Mouse (Mus musculus) midbrain, embryonic 12.5 days (tissue): ENCODE measurements around the gene Prkar1a. TPM values are rescaled to one million over a fixed set of nuclear protein-coding genes. Genes with fewer than 3 reads are reported as not detected.

Experiments
- ATAC-seq: fragments of 200-750 bp; cut with Nextera tagmentation; 2 replicates; pipeline ENCODE4 v1.8.0; 2017; ENCODE audit warnings: low read depth, moderate TSS enrichment, moderate library complexity; ENCODE audit not compliant: low FRiP score
- H3K27ac ChIP-seq: fragments of 300-500 bp; sonication (generic); replicated peaks from 2 replicates; pipeline ENCODE4 v1.5.1; 2016; ENCODE audit warnings: mild to moderate bottlenecking
- H3K27me3 ChIP-seq: fragments of 300-500 bp; sonication (generic); 2 replicates; pipeline ENCODE4 v1.6.1; 2016; ENCODE audit warnings: mild to moderate bottlenecking
- H3K36me3 ChIP-seq: fragments of 300-500 bp; sonication (generic); 2 replicates; pipeline ENCODE4 v1.6.1; 2016
- H3K4me1 ChIP-seq: fragments of 300-500 bp; sonication (generic); 2 replicates; pipeline ENCODE4 v1.6.1; 2016
- H3K4me2 ChIP-seq: fragments of 300-500 bp; sonication (generic); replicated peaks from 2 replicates; pipeline ENCODE4 v1.6.1; 2016; ENCODE audit warnings: mild to moderate bottlenecking, moderate library complexity
- H3K4me3 ChIP-seq: fragments of 300-500 bp; sonication (generic); 2 replicates; pipeline ENCODE4 v1.5.1; 2016; ENCODE audit warnings: mild to moderate bottlenecking
- H3K9ac ChIP-seq: fragments of 300-500 bp; sonication (generic); replicated peaks from 2 replicates; pipeline ENCODE4 v1.6.1; 2016; ENCODE audit warnings: mild to moderate bottlenecking, moderate library complexity
- H3K9me3 ChIP-seq: fragments of 300-500 bp; sonication (generic); 2 replicates; pipeline ENCODE4 v1.6.1; 2016; ENCODE audit warnings: mild to moderate bottlenecking
- WGBS: fragments of 180-500 bp; shearing (Covaris S2); methylation state at CpG from one replicate; pipeline ENCODE4 v1.1.7; 2016; 5-methylcytosine and 5-hydroxymethylcytosine counted together
- polyA plus RNA-seq: library from polyadenylated mRNA; unstranded; fragments of >200 nt; fragmentation: Nextera tagmentation; extraction: Ambion mirVana; gene quantifications from 2 replicates; pipeline ENCODE4 v1.2.1, GENCODE M21; 2016

The Prkar1a gene
- polyA plus RNA-seq, 1 experiment from 2014 or later: 429 TPM

- Histone ChIP-seq H3K9ac (no peak overlapping the region), H3K27me3 (no peaks in the 10 kb centered on the region), H3K4me2 (no peak overlapping the region), H3K36me3 (no peaks in the 10 kb centered on the region), H3K27ac (no peak overlapping the region), H3K9me3 (0 out of 2 replicates have a peak, but pooled peaks cover 4% of the 10 kb centered on the region), H3K4me3 (no peak overlapping the region), H3K4me1 (peaks cover 5% of the 10 kb centered on the region; the same call in 1 of the 2 replicates)
- no peak for ATAC-seq
- WGBS: 77% methylated on average over 6 of the region's 6 CpGs
Observed at GRCm38 (mm10) chr11:109620356-109620755, 28.8 kb upstream of the Prkar1a start.

GRCm38 (mm10) chr11:109621183-109621582 is 28.0 kb upstream of the Prkar1a start:
- no peak overlapping the region for H3K27ac ChIP-seq
- WGBS: 16% methylated on average over 2 of the region's 2 CpGs
- H3K4me1 ChIP-seq: peaks cover 5% of the 10 kb centered on the region; the same call in 1 of the 2 replicates
- 0 out of 2 replicates have a peak, but pooled peaks cover 4% of the 10 kb centered on the region for H3K9me3 ChIP-seq
- H3K27me3 ChIP-seq: no peaks in the 10 kb centered on the region
- no peak overlapping the region for H3K4me3 ChIP-seq
- H3K36me3 ChIP-seq: no peaks in the 10 kb centered on the region
- 0 out of 2 replicates have a peak, but pooled peaks have one; percentile 27 for ATAC-seq
- no peak overlapping the region for H3K9ac ChIP-seq
- H3K4me2 ChIP-seq: no peak overlapping the region

- Histone ChIP-seq H3K4me1 (peaks cover 5% of the 10 kb centered on the region; the same call in 1 of the 2 replicates), H3K9ac (no peak overlapping the region), H3K9me3 (0 out of 2 replicates have a peak, but pooled peaks cover 4% of the 10 kb centered on the region), H3K36me3 (no peaks in the 10 kb centered on the region), H3K4me2 (0 out of 2 replicates have a peak overlapping the region, but pooled peaks have one; percentile 16), H3K27ac (no peak overlapping the region), H3K27me3 (no peaks in the 10 kb centered on the region), H3K4me3 (no peak overlapping the region)
- no peak for ATAC-seq
- WGBS: 48% methylated on average over 15 of the region's 15 CpGs
Observed at GRCm38 (mm10) chr11:109622518-109623037, 26.6 kb upstream of the Prkar1a start.

GRCm38 (mm10) chr11:109623238-109623637 is 26.0 kb upstream of the Prkar1a start:
- Histone ChIP-seq H3K9ac (no peak overlapping the region), H3K9me3 (0 out of 2 replicates have a peak, but pooled peaks cover 4% of the 10 kb centered on the region), H3K36me3 (no peaks in the 10 kb centered on the region), H3K27me3 (no peaks in the 10 kb centered on the region), H3K4me2 (no peak overlapping the region), H3K4me3 (no peak overlapping the region), H3K27ac (no peak overlapping the region), H3K4me1 (peaks cover 5% of the 10 kb centered on the region; the same call in 1 of the 2 replicates)
- no peak for ATAC-seq
- WGBS: 86% methylated on average over 7 of the region's 7 CpGs

GRCm38 (mm10) chr11:109627648-109628047 is 21.6 kb upstream of the Prkar1a start:
- Histone ChIP-seq H3K4me2 (no peak overlapping the region), H3K36me3 (no peaks in the 10 kb centered on the region), H3K9me3 (0 out of 2 replicates have a peak, but pooled peaks cover 4% of the 10 kb centered on the region), H3K27ac (no peak overlapping the region), H3K4me3 (no peak overlapping the region), H3K27me3 (no peaks in the 10 kb centered on the region), H3K9ac (no peak overlapping the region), H3K4me1 (peaks cover 1% of the 10 kb centered on the region; the same call in 1 of the 2 replicates)
- no peak for ATAC-seq
- WGBS: 92% methylated on average over 4 of the region's 4 CpGs

GRCm38 (mm10) chr11:109628099-109628498 is 21.1 kb upstream of the Prkar1a start:
- 0 out of 2 replicates have a peak, but pooled peaks cover 4% of the 10 kb centered on the region for H3K9me3 ChIP-seq
- no peak overlapping the region for H3K9ac ChIP-seq
- H3K4me1 ChIP-seq: no peaks in the 10 kb centered on the region
- ATAC-seq: no peak
- H3K36me3 ChIP-seq: no peaks in the 10 kb centered on the region
- H3K27ac ChIP-seq: no peak overlapping the region
- H3K4me2 ChIP-seq: no peak overlapping the region
- H3K4me3 ChIP-seq: no peak overlapping the region
- 74% methylated on average over 3 of the region's 3 CpGs for WGBS
- no peaks in the 10 kb centered on the region for H3K27me3 ChIP-seq

- Histone ChIP-seq H3K9me3 (0 out of 2 replicates have a peak, but pooled peaks cover 4% of the 10 kb centered on the region), H3K4me2 (no peak overlapping the region), H3K27me3 (no peaks in the 10 kb centered on the region), H3K9ac (no peak overlapping the region), H3K4me1 (no peaks in the 10 kb centered on the region), H3K27ac (no peak overlapping the region), H3K4me3 (no peak overlapping the region), H3K36me3 (no peaks in the 10 kb centered on the region)
- no peak for ATAC-seq
- 81% methylated on average over 10 of the region's 10 CpGs for WGBS
Observed at GRCm38 (mm10) chr11:109629021-109629521, 20.1 kb upstream of the Prkar1a start.

- WGBS: 78% methylated on average over 9 of the region's 9 CpGs
- ATAC-seq: no peak
- Histone ChIP-seq H3K4me2 (no peak overlapping the region), H3K36me3 (no peaks in the 10 kb centered on the region), H3K9me3 (no peaks in the 10 kb centered on the region), H3K27me3 (no peaks in the 10 kb centered on the region), H3K4me1 (no peaks in the 10 kb centered on the region), H3K4me3 (no peak overlapping the region), H3K9ac (no peak overlapping the region), H3K27ac (no peak overlapping the region)
Observed at GRCm38 (mm10) chr11:109634928-109635327, 14.3 kb upstream of the Prkar1a start.

GRCm38 (mm10) chr11:109635871-109636395 is 13.3 kb upstream of the Prkar1a start:
- H3K4me1 ChIP-seq: no peaks in the 10 kb centered on the region
- 85% methylated on average over 6 of the region's 6 CpGs for WGBS
- no peak overlapping the region for H3K4me3 ChIP-seq
- no peaks in the 10 kb centered on the region for H3K36me3 ChIP-seq
- no peak for ATAC-seq
- no peaks in the 10 kb centered on the region for H3K9me3 ChIP-seq
- H3K27me3 ChIP-seq: no peaks in the 10 kb centered on the region
- no peak overlapping the region for H3K27ac ChIP-seq
- no peak overlapping the region for H3K9ac ChIP-seq
- no peak overlapping the region for H3K4me2 ChIP-seq

- ATAC-seq: no peak
- WGBS: 83% methylated on average over 5 of the region's 5 CpGs
- no peaks in the 10 kb centered on the region for H3K27me3 ChIP-seq
Observed at GRCm38 (mm10) chr11:109641498-109642222, 7.5 kb upstream of the Prkar1a start.

GRCm38 (mm10) chr11:109648510-109648909 is 695 bp upstream of the Prkar1a start:
- H3K9ac ChIP-seq: 0 out of 2 replicates have a peak overlapping the region, but pooled peaks have one; percentile 2
- H3K4me3 ChIP-seq: no peak overlapping the region
- H3K4me1 ChIP-seq: peaks cover 35% of the 10 kb centered on the region
- H3K27me3 ChIP-seq: no peaks in the 10 kb centered on the region
- H3K4me2 ChIP-seq: no peak overlapping the region
- no peaks in the 10 kb centered on the region for H3K9me3 ChIP-seq
- peaks cover 3% of the 10 kb centered on the region for H3K36me3 ChIP-seq
- 53% methylated on average over 7 of the region's 7 CpGs for WGBS
- ATAC-seq: no peak
- H3K27ac ChIP-seq: peak overlapping the region; percentile 98

More at GRCm38 (mm10) chr11:109641498-109642222, 7.5 kb upstream of the Prkar1a start:
- Histone ChIP-seq H3K27ac (no peak overlapping the region), H3K9ac (no peak overlapping the region), H3K4me3 (no peak overlapping the region), H3K4me2 (no peak overlapping the region), H3K9me3 (no peaks in the 10 kb centered on the region), H3K36me3 (no peaks in the 10 kb centered on the region), H3K4me1 (no peaks in the 10 kb centered on the region)
